Mouse (Mus musculus) kidney, embryonic 16.5 days (tissue): ENCODE data around the gene Zfp367. TPM values are rescaled to one million over a fixed set of nuclear protein-coding genes. Genes with fewer than 3 reads are reported as not detected.

Source experiments
- ATAC-seq: fragments of 200-750 bp; cut with Nextera tagmentation; 2 replicates; pipeline ENCODE4 v1.8.0; 2017; ENCODE audit warnings: moderate TSS enrichment; ENCODE audit not compliant: low FRiP score, low TSS enrichment
- H3K27ac ChIP-seq: fragments of 300-500 bp; sonication (generic); 2 replicates; pipeline ENCODE4 v1.5.1; 2014; ENCODE audit warnings: low read length
- H3K27me3 ChIP-seq: fragments of 300-500 bp; sonication (generic); 2 replicates; pipeline ENCODE4 v1.6.1; 2014; ENCODE audit warnings: low read length, control low read depth, mixed read lengths; ENCODE audit not compliant: insufficient read depth
- H3K36me3 ChIP-seq: fragments of 300-500 bp; sonication (generic); 2 replicates; pipeline ENCODE4 v1.6.1; 2014; ENCODE audit warnings: low read length, control low read depth, mixed read lengths; ENCODE audit not compliant: insufficient read depth
- H3K4me1 ChIP-seq: fragments of 300-500 bp; sonication (generic); 2 replicates; pipeline ENCODE4 v1.6.1; 2014; ENCODE audit warnings: low read length, control low read depth, mixed read lengths; ENCODE audit not compliant: insufficient read depth
- H3K4me2 ChIP-seq: fragments of 300-500 bp; sonication (generic); replicated peaks from 2 replicates; pipeline ENCODE4 v1.6.1; 2014; ENCODE audit warnings: low read depth, low read length
- H3K4me3 ChIP-seq: fragments of 300-500 bp; sonication (generic); 2 replicates; pipeline ENCODE4 v1.5.1; 2014; ENCODE audit warnings: mild to moderate bottlenecking, low read length
- H3K9ac ChIP-seq: fragments of 300-500 bp; sonication (generic); replicated peaks from 2 replicates; pipeline ENCODE4 v1.6.1; 2014; ENCODE audit warnings: low read length
- H3K9me3 ChIP-seq: fragments of 300-500 bp; sonication (generic); 2 replicates; pipeline ENCODE4 v1.6.1; 2016; ENCODE audit warnings: low read length, control low read depth
- WGBS: fragments of 180-500 bp; shearing (Covaris S2); extraction: QIAGEN DNeasy Blood & Tissue Kit; methylation state at CpG from one replicate; pipeline ENCODE4 v1.1.7; 2014; 5-methylcytosine and 5-hydroxymethylcytosine counted together
- polyA plus RNA-seq: library from polyadenylated mRNA; unstranded; fragments of >200 nt; fragmentation: Nextera tagmentation; extraction: Ambion mirVana; gene quantifications from 2 replicates; pipeline ENCODE4 v1.2.1, GENCODE M21; 2015

The Zfp367 gene
- polyA plus RNA-seq, 1 experiment from 2014 or later, result 17.4 TPM

DNA sequence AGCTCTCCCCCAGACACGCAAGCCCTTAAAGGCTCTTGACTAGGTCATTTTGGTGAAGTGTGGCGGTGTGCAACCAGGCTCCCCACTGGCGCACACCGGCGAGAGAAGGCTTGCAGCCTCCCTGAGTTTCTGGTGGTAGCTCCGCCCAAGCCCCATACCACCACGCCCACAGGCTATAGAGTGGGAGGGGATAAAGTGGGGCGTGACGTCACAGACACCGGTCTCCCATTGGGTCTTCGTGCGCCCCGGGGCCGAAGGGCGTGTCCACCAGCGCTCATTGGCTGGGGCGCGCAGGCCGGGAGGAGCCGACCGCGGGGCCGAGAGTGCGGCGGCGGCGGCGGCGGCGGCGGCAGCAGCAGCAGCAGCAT, 8.5 kb upstream of the Zfp367 start, which contains the start of gene Habp4:
TSS of gene Habp4 (plus strand) at position 277 of the 368 bp plus-strand sequence.
- Histone ChIP-seq H3K4me2 (peak within 1 kb of the TSS; percentile 100), H3K9ac (peak within 1 kb of the TSS; percentile 79), H3K27me3 (peaks cover 7% of the 10 kb centered on the region; the same call in 1 of the 2 replicates), H3K9me3 (peaks cover 1% of the 10 kb centered on the region; the same call in 1 of the 2 replicates), H3K4me3 (peak within 1 kb of the TSS; percentile 73), H3K36me3 (0 out of 2 replicates have a peak, but pooled peaks cover 5% of the 10 kb centered on the region), H3K27ac (peak within 1 kb of the TSS; percentile 67), H3K4me1 (peaks cover 15% of the 10 kb centered on the region)
- peak; percentile 99 for ATAC-seq
- WGBS, result under 1% methylated on average over 27 of the region's 31 CpGs

- Histone ChIP-seq H3K27me3 (peaks cover 7% of the 10 kb centered on the region; the same call in 1 of the 2 replicates), H3K4me3 (no peak overlapping the region), H3K9ac (no peak overlapping the region), H3K27ac (no peak overlapping the region), H3K36me3 (no peaks in the 10 kb centered on the region), H3K9me3 (no peaks in the 10 kb centered on the region), H3K4me1 (peaks cover 15% of the 10 kb centered on the region), H3K4me2 (no peak overlapping the region)
- ATAC-seq, result no peak
Measured at GRCm38 (mm10) chr13:64156966-64157365, 4.0 kb upstream of the Zfp367 start.

DNA sequence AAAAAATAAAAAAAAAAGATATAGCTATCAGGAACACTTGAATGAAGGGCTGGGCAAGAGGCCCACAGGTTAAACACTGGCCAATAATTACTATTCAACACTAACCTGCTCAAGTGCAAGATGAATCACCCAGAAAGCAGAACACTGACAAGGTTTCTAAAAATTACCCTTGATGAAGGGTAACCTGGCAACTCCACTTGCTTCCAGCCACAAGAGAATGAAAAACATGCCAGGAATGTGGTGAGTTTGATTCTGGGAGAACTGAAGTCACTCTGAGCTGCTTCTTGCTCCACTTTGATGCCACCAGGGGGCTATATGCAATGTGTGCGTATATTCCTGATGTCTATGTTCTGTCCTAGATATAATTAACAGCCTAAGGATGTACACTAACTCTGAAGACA, 2.2 kb upstream of the Zfp367 start:
- H3K36me3 ChIP-seq, result no peaks in the 10 kb centered on the region
- H3K4me1 ChIP-seq, result peaks cover 24% of the 10 kb centered on the region
- H3K9ac ChIP-seq, result no peak overlapping the region
- no peak for ATAC-seq
- peak overlapping the region; percentile 10; the same call in 1 of the 2 replicates for H3K27ac ChIP-seq
- H3K9me3 ChIP-seq, result no peaks in the 10 kb centered on the region
- H3K4me2 ChIP-seq, result no peak overlapping the region
- H3K27me3 ChIP-seq, result peaks cover 7% of the 10 kb centered on the region; the same call in 1 of the 2 replicates
- 13% methylated on average over 1 of the region's 1 CpGs for WGBS
- no peak overlapping the region for H3K4me3 ChIP-seq

- Histone ChIP-seq H3K4me3 (no peak overlapping the region), H3K36me3 (no peaks in the 10 kb centered on the region), H3K27me3 (peaks cover 7% of the 10 kb centered on the region; the same call in 1 of the 2 replicates), H3K9ac (no peak overlapping the region), H3K9me3 (no peaks in the 10 kb centered on the region), H3K27ac (peak overlapping the region; percentile 44; the same call in 1 of the 2 replicates), H3K4me2 (no peak overlapping the region), H3K4me1 (peaks cover 29% of the 10 kb centered on the region)
- WGBS, result 56% methylated on average over 2 of the region's 2 CpGs
- ATAC-seq, result no peak
Measured at GRCm38 (mm10) chr13:64154651-64155050, 1.6 kb upstream of the Zfp367 start.

GRCm38 (mm10) chr13:64153751-64154267, 807 bp upstream of the Zfp367 start:
- under 1% methylated on average over 18 of the region's 18 CpGs for WGBS
- H3K9me3 ChIP-seq, result no peaks in the 10 kb centered on the region
- peak overlapping the region; percentile 78 for H3K4me3 ChIP-seq
- H3K4me1 ChIP-seq, result peaks cover 31% of the 10 kb centered on the region
- ATAC-seq, result peak; percentile 62
- peak overlapping the region; percentile 86 for H3K27ac ChIP-seq
- peak overlapping the region; percentile 88 for H3K4me2 ChIP-seq
- peak overlapping the region; percentile 50 for H3K9ac ChIP-seq
- H3K27me3 ChIP-seq, result peaks cover 2% of the 10 kb centered on the region; the same call in 1 of the 2 replicates
- H3K36me3 ChIP-seq, result no peaks in the 10 kb centered on the region

GRCm38 (mm10) chr13:64152671-64153082, 325 bp downstream of the Zfp367 start:
- H3K9me3 ChIP-seq, result no peaks in the 10 kb centered on the region
- peak; percentile 21 for ATAC-seq
- under 1% methylated on average over 56 of the region's 61 CpGs for WGBS
- peaks cover 31% of the 10 kb centered on the region for H3K4me1 ChIP-seq
- H3K4me3 ChIP-seq, result peak overlapping the region; percentile 78
- no peaks in the 10 kb centered on the region for H3K36me3 ChIP-seq
- H3K9ac ChIP-seq, result peak overlapping the region; percentile 80
- H3K4me2 ChIP-seq, result peak overlapping the region; percentile 88
- H3K27ac ChIP-seq, result peak overlapping the region; percentile 95
- peaks cover 2% of the 10 kb centered on the region; the same call in 1 of the 2 replicates for H3K27me3 ChIP-seq

GRCm38 (mm10) chr13:64152241-64152669, 747 bp downstream of the Zfp367 start:
- H3K9me3 ChIP-seq, result no peaks in the 10 kb centered on the region
- H3K4me3 ChIP-seq, result peak overlapping the region; percentile 78
- peak overlapping the region; percentile 80 for H3K9ac ChIP-seq
- 0% methylated on average over 30 of the region's 42 CpGs for WGBS
- H3K36me3 ChIP-seq, result no peaks in the 10 kb centered on the region
- ATAC-seq, result peak; percentile 29
- peaks cover 31% of the 10 kb centered on the region for H3K4me1 ChIP-seq
- H3K4me2 ChIP-seq, result peak overlapping the region; percentile 88
- H3K27me3 ChIP-seq, result peaks cover 2% of the 10 kb centered on the region; the same call in 1 of the 2 replicates
- peak overlapping the region; percentile 95 for H3K27ac ChIP-seq

GRCm38 (mm10) chr13:64150121-64150520, 2.9 kb downstream of the Zfp367 start:
- H3K27ac ChIP-seq, result no peak overlapping the region
- no peak for ATAC-seq
- H3K4me2 ChIP-seq, result peak overlapping the region; percentile 2; the same call in 1 of the 2 replicates
- H3K4me1 ChIP-seq, result peaks cover 29% of the 10 kb centered on the region
- 66% methylated on average over 5 of the region's 5 CpGs for WGBS
- H3K9ac ChIP-seq, result no peak overlapping the region
- no peaks in the 10 kb centered on the region for H3K36me3 ChIP-seq
- no peak overlapping the region for H3K4me3 ChIP-seq
- H3K9me3 ChIP-seq, result no peaks in the 10 kb centered on the region
- no peaks in the 10 kb centered on the region for H3K27me3 ChIP-seq

GRCm38 (mm10) chr13:64129616-64130375, 23.2 kb downstream of the Zfp367 start:
- Histone ChIP-seq H3K27me3 (no peaks in the 10 kb centered on the region), H3K4me2 (peak overlapping the region; percentile 82), H3K4me1 (peaks cover 11% of the 10 kb centered on the region; the same call in 1 of the 2 replicates), H3K36me3 (peaks cover 8% of the 10 kb centered on the region), H3K27ac (peak overlapping the region; percentile 82), H3K9ac (peak overlapping the region; percentile 79), H3K4me3 (peak overlapping the region; percentile 69), H3K9me3 (no peaks in the 10 kb centered on the region)
- WGBS, result 33% methylated on average over 15 of the region's 15 CpGs
- ATAC-seq, result peak; percentile 87
